Mouse (Mus musculus) limb, embryonic 14.5 days (tissue): ENCODE data around the gene Duxbl3. TPM values are rescaled to one million over a fixed set of nuclear protein-coding genes. Genes with fewer than 3 reads are reported as not detected.
"Not testable (repeated sequence)": the region's sequence is repeated elsewhere in the genome, so short reads cannot be mapped to it uniquely, and the experiment has no call there.

Experiments used
- ATAC-seq: fragments of 200-750 bp; cut with Nextera tagmentation; 2 replicates; pipeline ENCODE4 v1.8.0; 2017; ENCODE audit warnings: low read depth, moderate number of reproducible peaks, moderate TSS enrichment; ENCODE audit not compliant: low FRiP score
- DNase-seq: peaks from one replicate; pipeline ENCODE4 v3.0.0-alpha.2; 2015; ENCODE audit warnings: low spot score
- H3K27ac ChIP-seq: fragments of 300-500 bp; sonication (generic); replicated peaks from 2 replicates; pipeline ENCODE4 v1.5.1; 2014; ENCODE audit warnings: low read depth, mild to moderate bottlenecking, low read length, moderate library complexity, mixed read lengths
- H3K27me3 ChIP-seq: fragments of 300-500 bp; sonication (generic); 2 replicates; pipeline ENCODE4 v1.6.1; 2014; ENCODE audit warnings: low read length, mixed read lengths; ENCODE audit not compliant: control insufficient read depth, insufficient read depth
- H3K36me3 ChIP-seq: fragments of 300-500 bp; sonication (generic); 2 replicates; pipeline ENCODE4 v1.6.1; 2014; ENCODE audit warnings: mild to moderate bottlenecking, low read length, moderate library complexity, mixed read lengths; ENCODE audit not compliant: control insufficient read depth, insufficient read depth
- H3K4me1 ChIP-seq: fragments of 300-500 bp; sonication (generic); 2 replicates; pipeline ENCODE4 v1.6.1; 2014; ENCODE audit warnings: antibody characterized with exemption, low read length, mixed read lengths; ENCODE audit not compliant: control insufficient read depth, insufficient read depth
- H3K4me2 ChIP-seq: fragments of 300-500 bp; sonication (generic); replicated peaks from 2 replicates; pipeline ENCODE4 v1.6.1; 2014; ENCODE audit warnings: low read depth, mild to moderate bottlenecking, low read length, moderate library complexity; ENCODE audit not compliant: severe bottlenecking
- H3K4me3 ChIP-seq: fragments of 300-500 bp; sonication (generic); replicated peaks from 2 replicates; pipeline ENCODE4 v1.5.1; 2014; ENCODE audit warnings: low read length
- H3K9ac ChIP-seq: fragments of 300-500 bp; sonication (generic); 2 replicates; pipeline ENCODE4 v1.6.1; 2014; ENCODE audit warnings: mild to moderate bottlenecking, low read depth, low read length, moderate library complexity; ENCODE audit not compliant: severe bottlenecking
- H3K9me3 ChIP-seq: fragments of 300-500 bp; sonication (generic); 2 replicates; pipeline ENCODE4 v1.6.1; 2016; ENCODE audit warnings: low read length; ENCODE audit not compliant: control insufficient read depth
- WGBS: fragments of 180-500 bp; shearing (Covaris S2); extraction: QIAGEN DNeasy Blood & Tissue Kit; methylation state at CpG from one replicate; pipeline ENCODE4 v1.1.7; 2014; 5-methylcytosine and 5-hydroxymethylcytosine counted together
- polyA plus RNA-seq, 2 experiments: library from polyadenylated mRNA; depleted of rRNA in 1 of 2; stranded (reverse) in 1 of 2; unstranded in 1 of 2; fragments of >200 nt; fragmentation: Nextera tagmentation in 1 of 2; extraction: Ambion mirVana in 1 of 2; gene quantifications; 2 replicates each; pipeline versions ENCODE4 v1.2.1 to v1.2.3; 2012 to 2014

Gene Duxbl3
- 4.9 and 6.1 TPM in 2 replicates for polyA plus RNA-seq (2012; rRNA removed)
- 0.47 and 1.7 TPM in 2 replicates for polyA plus RNA-seq (2014; fragmentation: Nextera tagmentation; extraction: Ambion mirVana)

DNA sequence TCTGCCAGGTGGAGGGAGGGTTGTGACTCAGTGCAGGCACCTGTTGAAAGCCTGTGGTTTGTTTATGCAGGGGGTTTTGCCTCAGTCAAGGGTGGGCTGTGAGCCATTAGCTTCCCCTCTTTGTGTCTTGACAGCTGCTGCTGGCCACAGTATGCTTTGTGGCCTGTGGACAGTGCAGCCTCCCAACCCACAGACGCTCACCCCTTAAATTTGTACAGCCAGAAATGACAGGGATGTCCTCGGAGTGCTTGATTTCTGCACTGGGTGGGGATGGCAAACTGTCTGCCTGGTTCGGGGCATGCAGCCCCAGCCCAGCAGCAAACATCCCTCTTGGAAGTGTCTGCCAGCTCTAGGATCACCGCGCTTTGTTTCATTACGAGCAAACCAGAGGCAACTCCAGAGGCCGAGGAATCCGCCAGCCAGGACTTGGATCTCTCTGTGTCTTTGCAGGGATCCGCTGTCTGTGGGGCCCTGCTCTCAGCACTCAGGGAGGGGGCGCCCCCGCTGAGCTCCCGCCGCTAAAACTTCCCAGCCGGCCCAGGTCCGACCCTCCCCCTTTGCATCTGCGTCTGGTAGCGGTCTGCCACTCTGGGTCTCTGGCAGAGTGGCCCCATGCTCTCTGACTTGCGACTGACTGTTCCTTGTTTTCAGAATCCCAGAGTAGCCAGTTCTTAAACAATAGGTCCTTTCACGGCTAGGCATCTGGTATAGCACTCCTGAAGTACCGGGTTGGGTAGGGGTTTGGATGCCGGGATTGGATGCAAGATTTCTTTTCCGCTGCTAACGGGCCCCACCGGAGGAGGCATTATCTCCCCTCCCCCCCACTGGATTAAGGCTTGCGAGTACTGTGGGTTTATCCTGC is at the start of gene Duxbl3:
Duxbl3 (plus strand) TSS at position 207 of the 862 bp plus-strand sequence.
- H3K9me3 ChIP-seq, H3K4me3 ChIP-seq, H3K4me2 ChIP-seq, H3K9ac ChIP-seq, H3K4me1 ChIP-seq, H3K27ac ChIP-seq, H3K27me3 ChIP-seq, DNase-seq, H3K36me3 ChIP-seq: not testable (repeated sequence)
- peak; percentile 93 for ATAC-seq
- WGBS = no CpG with 5 or more reads among the region's 25 CpGs

DNA sequence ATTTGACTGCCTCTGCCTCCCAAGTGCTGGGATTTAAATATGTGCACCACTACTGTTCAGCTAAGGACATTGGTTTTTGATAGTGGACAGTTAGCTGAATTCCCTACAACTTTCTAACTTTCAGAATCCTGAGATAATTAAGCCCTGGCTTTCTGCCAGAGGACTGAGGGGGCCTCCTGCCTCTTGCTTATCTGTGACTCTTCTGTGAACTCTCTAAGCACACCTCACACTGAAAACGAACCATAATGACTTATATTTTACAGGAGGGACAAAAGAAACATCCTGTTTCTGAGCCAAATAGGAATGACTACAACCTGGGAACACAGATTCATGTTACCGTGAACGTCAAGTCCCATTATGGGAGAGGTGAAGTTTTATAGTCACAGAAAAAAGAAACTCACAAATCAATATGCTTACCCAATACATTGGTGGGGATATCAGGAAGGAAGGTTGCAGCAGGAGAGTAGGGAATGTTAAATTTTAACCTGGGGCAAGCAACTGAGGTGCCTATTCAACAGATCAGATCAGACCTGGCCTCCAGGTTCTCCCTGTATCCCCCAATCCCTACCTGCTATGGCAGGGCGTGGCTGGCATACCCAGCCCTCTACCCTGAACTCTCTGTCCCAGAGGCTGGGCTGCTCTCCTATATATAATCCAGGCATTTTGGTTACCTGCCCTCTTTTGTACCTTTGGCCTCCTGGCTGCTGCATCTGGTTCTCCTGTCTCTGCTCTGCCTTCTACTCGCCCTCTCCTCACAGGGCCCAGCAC is 41.3 kb upstream of the Duxbl3 start:
- not testable (repeated sequence) for H3K4me3 ChIP-seq, H3K4me1 ChIP-seq, DNase-seq, H3K4me2 ChIP-seq, ATAC-seq, H3K36me3 ChIP-seq, H3K27me3 ChIP-seq, H3K9ac ChIP-seq, H3K27ac ChIP-seq, H3K9me3 ChIP-seq
- WGBS = no CpG with 5 or more reads among the region's 5 CpGs

DNA sequence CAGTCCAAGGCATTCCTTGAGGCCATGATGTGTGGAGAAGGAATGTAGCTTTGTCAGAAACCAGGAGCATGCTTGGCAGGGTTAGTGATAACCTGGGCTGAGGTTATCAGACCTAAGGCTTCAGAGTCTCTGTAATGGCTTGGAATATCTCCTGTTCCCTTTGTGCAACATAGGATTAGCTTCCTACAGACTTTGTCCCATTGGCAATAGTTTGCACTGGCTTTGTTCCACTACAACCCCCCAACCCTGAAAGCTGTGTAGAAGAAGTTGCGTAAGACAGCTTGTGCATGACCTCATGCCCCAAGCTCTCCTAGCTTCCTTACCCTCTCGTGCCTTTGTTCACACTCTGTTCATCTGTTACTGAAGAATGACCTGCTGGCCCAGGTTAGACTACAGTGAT is 20.6 kb upstream of the Duxbl3 start:
- not testable (repeated sequence) for H3K9me3 ChIP-seq, H3K4me3 ChIP-seq, H3K36me3 ChIP-seq, H3K27me3 ChIP-seq, DNase-seq, H3K4me1 ChIP-seq, H3K27ac ChIP-seq, H3K4me2 ChIP-seq, ATAC-seq, H3K9ac ChIP-seq
- WGBS = no CpG with 5 or more reads among the region's 2 CpGs

GRCm38 (mm10) chr14:26258729-26259128 is 967 bp downstream of the Duxbl3 start:
- not testable (repeated sequence) for H3K9me3 ChIP-seq, H3K27me3 ChIP-seq, H3K4me3 ChIP-seq, H3K9ac ChIP-seq, H3K36me3 ChIP-seq, H3K4me2 ChIP-seq, DNase-seq, H3K27ac ChIP-seq, H3K4me1 ChIP-seq
- ATAC-seq = peak; percentile 7; the same call in 1 of the 2 replicates
- no CpG with 5 or more reads among the region's 6 CpGs for WGBS

GRCm38 (mm10) chr14:26286737-26287136 is 29.0 kb downstream of the Duxbl3 start:
- not testable (repeated sequence) for H3K9ac ChIP-seq, H3K4me3 ChIP-seq, H3K9me3 ChIP-seq, H3K27ac ChIP-seq, DNase-seq, H3K4me2 ChIP-seq, H3K27me3 ChIP-seq, H3K4me1 ChIP-seq, H3K36me3 ChIP-seq
- peak; percentile 50; the same call in 1 of the 2 replicates for ATAC-seq
- no CpG with 5 or more reads among the region's 2 CpGs for WGBS
